Mouse (Mus musculus) hindbrain, embryonic 15.5 days (tissue): ENCODE measurements at regions not wholly inside any gene's neighbourhood (a gene's known extent, or its start where the extent isn't known, plus 50 kb on each side); places are given as distances from the start of the nearest gene placed in this dataset.

Experiments used
- ATAC-seq: fragments of 200-750 bp; cut with Nextera tagmentation; 2 replicates; pipeline ENCODE4 v1.8.0; 2017; ENCODE audit warnings: low read depth, moderate number of reproducible peaks, moderate TSS enrichment; ENCODE audit not compliant: low FRiP score
- H3K27ac ChIP-seq: fragments of 300-500 bp; sonication (generic); replicated peaks from 2 replicates; pipeline ENCODE4 v1.5.1; 2015; ENCODE audit warnings: mild to moderate bottlenecking, inconsistent platforms
- H3K27me3 ChIP-seq: fragments of 300-500 bp; sonication (generic); 2 replicates; pipeline ENCODE4 v1.6.1; 2015; ENCODE audit warnings: control low read depth, inconsistent platforms
- H3K36me3 ChIP-seq: fragments of 300-500 bp; sonication (generic); 2 replicates; pipeline ENCODE4 v1.6.1; 2015; ENCODE audit warnings: control low read depth, inconsistent platforms
- H3K4me1 ChIP-seq: fragments of 300-500 bp; sonication (generic); replicated peaks from 2 replicates; pipeline ENCODE4 v1.6.1; 2015; ENCODE audit warnings: control low read depth, inconsistent platforms
- H3K4me2 ChIP-seq: fragments of 300-500 bp; sonication (generic); 2 replicates; pipeline ENCODE4 v1.6.1; 2015; ENCODE audit warnings: moderate library complexity, mild to moderate bottlenecking, inconsistent platforms
- H3K4me3 ChIP-seq: fragments of 300-500 bp; sonication (generic); 2 replicates; pipeline ENCODE4 v1.5.1; 2015; ENCODE audit warnings: mild to moderate bottlenecking, inconsistent platforms
- H3K9ac ChIP-seq: fragments of 300-500 bp; sonication (generic); 2 replicates; pipeline ENCODE4 v1.6.1; 2015; ENCODE audit warnings: inconsistent platforms
- H3K9me3 ChIP-seq: fragments of 300-500 bp; sonication (generic); 2 replicates; pipeline ENCODE4 v1.6.1; 2016; ENCODE audit warnings: control low read depth, inconsistent platforms
- WGBS: fragments of 180-500 bp; shearing (Covaris S2); methylation state at CpG from one replicate; pipeline ENCODE4 v1.1.7; 2015; 5-methylcytosine and 5-hydroxymethylcytosine counted together

DNA sequence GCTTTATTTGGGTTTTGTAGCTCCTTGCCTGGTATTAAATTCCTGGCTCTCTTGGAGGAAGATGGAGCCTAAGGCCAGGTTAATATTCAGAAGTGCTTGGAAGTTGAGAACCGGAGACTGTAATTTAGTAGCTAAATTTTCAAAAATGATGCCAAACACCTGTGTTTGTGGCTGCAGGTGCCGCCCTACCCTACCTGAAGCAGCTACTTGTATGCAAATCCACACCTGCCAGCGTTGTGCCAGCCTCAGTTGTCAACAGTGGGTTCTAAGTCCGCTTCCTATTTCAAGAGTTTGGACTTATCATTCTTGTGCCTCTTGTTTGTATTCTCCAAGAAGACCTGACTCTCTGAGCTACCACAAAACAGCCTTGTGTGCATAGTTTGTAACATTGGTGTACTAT, 92.7 kb upstream of the Pik3r1 start:
- Histone ChIP-seq H3K9me3 (no peaks in the 10 kb centered on the region), H3K4me2 (no peak overlapping the region), H3K27ac (no peak overlapping the region), H3K9ac (no peak overlapping the region), H3K4me3 (no peak overlapping the region), H3K36me3 (no peaks in the 10 kb centered on the region), H3K27me3 (no peaks in the 10 kb centered on the region), H3K4me1 (no peaks in the 10 kb centered on the region)
- WGBS, result 92% methylated on average over 4 of the region's 4 CpGs
- no peak for ATAC-seq

DNA sequence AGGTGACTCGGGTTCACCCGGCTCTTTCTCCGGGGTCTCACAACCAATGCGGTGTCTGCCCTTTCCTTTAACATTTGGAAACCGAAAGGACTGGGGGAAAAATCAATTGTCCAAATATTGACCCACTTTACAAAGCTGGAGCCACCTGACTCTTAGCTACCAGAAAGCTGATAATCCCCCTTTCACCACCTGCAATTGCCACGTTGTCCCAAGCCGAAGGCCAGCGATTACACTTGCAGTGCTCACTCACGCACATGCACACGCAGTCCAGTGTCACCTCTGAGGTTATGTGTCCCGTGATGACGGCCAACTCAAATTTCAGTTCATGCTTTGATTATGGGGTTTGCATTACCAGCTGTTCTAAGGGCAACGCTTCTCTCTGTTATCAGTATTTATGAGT, 94.0 kb upstream of the Pik3r1 start:
- Histone ChIP-seq H3K4me2 (no peak overlapping the region), H3K4me1 (no peaks in the 10 kb centered on the region), H3K27ac (no peak overlapping the region), H3K9ac (no peak overlapping the region), H3K27me3 (no peaks in the 10 kb centered on the region), H3K9me3 (no peaks in the 10 kb centered on the region), H3K36me3 (no peaks in the 10 kb centered on the region), H3K4me3 (no peak overlapping the region)
- 92% methylated on average over 13 of the region's 13 CpGs for WGBS
- no peak for ATAC-seq

DNA sequence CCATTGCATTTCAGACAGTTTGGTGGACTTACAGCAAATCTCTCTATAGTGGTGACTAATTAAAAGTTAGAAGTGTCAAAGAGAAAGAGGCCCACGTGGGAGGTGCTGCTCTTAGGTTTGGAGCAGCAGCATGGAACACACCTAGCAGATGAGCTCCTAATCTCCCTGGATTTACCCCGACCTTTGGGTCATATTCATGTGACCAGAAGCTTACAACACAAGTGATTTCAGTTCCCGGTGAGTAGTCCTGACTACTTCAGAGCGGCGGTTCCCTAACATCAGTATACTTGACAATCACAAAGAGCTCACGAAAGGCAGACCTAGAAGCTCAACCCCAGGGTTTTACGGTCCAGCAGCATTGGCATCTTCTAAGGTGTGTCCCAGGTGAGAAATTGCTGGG, 95.0 kb upstream of the Pik3r1 start:
- ATAC-seq, result no peak
- 90% methylated on average over 7 of the region's 7 CpGs for WGBS
- H3K4me2 ChIP-seq, result no peak overlapping the region

DNA sequence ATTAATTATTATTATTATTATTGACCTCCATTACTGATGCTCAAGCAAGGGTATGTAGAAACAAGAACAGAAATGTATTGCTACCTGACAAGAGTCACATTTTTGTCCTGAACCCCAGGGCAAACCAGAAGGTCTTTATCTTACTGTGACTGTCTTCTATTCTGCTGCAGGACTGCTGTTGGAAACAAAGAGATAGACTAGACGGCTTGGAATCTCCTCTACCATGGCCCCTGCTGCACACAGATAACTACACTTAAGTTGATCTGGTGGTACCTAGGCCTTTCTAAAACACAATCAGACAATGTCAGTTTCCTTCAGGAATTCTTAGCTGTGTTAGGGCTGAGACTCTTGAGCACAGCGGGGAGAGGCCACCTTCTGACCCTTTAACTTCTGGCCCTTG, 95.6 kb upstream of the Pik3r1 start:
- 86% methylated on average over 2 of the region's 2 CpGs for WGBS
- Histone ChIP-seq H3K36me3 (no peaks in the 10 kb centered on the region), H3K4me1 (no peaks in the 10 kb centered on the region), H3K27me3 (no peaks in the 10 kb centered on the region), H3K4me2 (no peak overlapping the region), H3K4me3 (no peak overlapping the region), H3K9me3 (no peaks in the 10 kb centered on the region), H3K27ac (no peak overlapping the region), H3K9ac (no peak overlapping the region)
- no peak for ATAC-seq

More for the DNA sequence above, 95.0 kb upstream of the Pik3r1 start:
- Histone ChIP-seq H3K9ac (no peak overlapping the region), H3K36me3 (no peaks in the 10 kb centered on the region), H3K27ac (no peak overlapping the region), H3K9me3 (no peaks in the 10 kb centered on the region), H3K4me3 (no peak overlapping the region), H3K27me3 (no peaks in the 10 kb centered on the region), H3K4me1 (no peaks in the 10 kb centered on the region)

DNA sequence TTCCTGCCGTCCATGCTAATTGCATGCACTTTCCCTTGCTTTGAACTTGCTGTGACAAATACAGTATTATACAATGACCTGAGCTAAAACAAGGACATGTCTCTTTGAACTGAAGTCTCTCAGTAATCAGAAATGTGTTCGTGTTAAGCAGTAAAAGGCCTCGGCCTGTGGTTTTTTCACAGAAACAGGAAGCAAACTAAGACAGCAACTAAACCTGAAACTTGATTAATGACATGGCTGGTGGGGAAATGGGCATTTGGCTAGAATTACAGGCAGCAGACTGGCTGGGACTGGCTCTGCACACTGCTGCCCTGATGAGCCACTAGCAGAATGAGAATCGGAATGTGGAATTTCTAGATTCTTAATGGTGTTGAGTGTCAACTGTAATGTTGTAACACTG, 98.8 kb upstream of the Pik3r1 start:
- H3K4me1 ChIP-seq, result no peaks in the 10 kb centered on the region
- WGBS, result 65% methylated on average over 4 of the region's 4 CpGs
- H3K27ac ChIP-seq, result no peak overlapping the region
- no peaks in the 10 kb centered on the region for H3K36me3 ChIP-seq
- no peak overlapping the region for H3K4me3 ChIP-seq
- H3K27me3 ChIP-seq, result no peaks in the 10 kb centered on the region
- ATAC-seq, result no peak
- no peak overlapping the region for H3K9ac ChIP-seq
- H3K9me3 ChIP-seq, result no peaks in the 10 kb centered on the region
- no peak overlapping the region for H3K4me2 ChIP-seq

DNA sequence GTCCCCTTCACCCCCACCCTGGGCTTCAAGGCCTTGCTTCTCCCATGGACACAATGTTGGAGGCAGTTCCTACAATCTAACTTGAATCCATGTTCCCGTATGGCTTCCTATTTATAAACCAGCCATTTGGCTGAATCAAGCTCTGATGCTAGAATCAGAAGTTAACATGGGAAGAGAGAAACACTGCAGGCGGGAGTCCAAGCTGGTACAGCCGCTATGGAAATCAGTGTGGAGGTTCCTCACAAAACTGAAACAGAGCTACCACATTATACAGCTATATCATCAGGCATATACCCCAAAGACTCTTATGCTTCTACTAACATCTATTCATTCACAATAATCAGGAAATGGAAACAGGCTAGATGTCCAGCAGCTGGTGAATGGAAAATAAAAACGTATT, 106.7 kb upstream of the Pik3r1 start:
- WGBS, result 93% methylated on average over 4 of the region's 4 CpGs
- Histone ChIP-seq H3K27me3 (no peaks in the 10 kb centered on the region), H3K4me3 (no peak overlapping the region), H3K4me2 (no peak overlapping the region), H3K36me3 (no peaks in the 10 kb centered on the region), H3K4me1 (no peaks in the 10 kb centered on the region), H3K27ac (no peak overlapping the region), H3K9ac (no peak overlapping the region), H3K9me3 (no peaks in the 10 kb centered on the region)
- no peak for ATAC-seq

DNA sequence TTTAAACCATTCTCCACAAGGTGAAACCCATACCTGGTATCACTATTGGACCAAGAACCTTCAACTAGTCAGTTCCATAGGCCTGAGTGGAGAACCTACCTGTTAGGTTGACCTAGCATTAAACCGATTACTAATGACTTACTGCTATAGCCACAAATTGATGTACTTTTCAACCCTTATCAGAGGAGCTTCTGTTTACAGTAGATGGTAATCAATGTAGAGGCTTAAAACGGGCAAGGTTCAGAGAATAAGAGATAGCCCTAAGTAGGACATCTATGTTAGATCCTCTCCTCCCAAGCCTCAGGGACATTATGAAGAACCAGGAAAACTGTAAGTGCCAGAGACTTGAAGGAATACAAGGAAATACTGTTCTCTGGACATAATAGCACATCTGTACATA, 108.1 kb upstream of the Pik3r1 start:
- no peak overlapping the region for H3K4me2 ChIP-seq
- H3K4me3 ChIP-seq, result no peak overlapping the region
- no peaks in the 10 kb centered on the region for H3K4me1 ChIP-seq
- no peaks in the 10 kb centered on the region for H3K36me3 ChIP-seq
- WGBS, result 95% methylated on average over 2 of the region's 2 CpGs
- no peak overlapping the region for H3K27ac ChIP-seq
- H3K27me3 ChIP-seq, result no peaks in the 10 kb centered on the region
- ATAC-seq, result no peak
- H3K9me3 ChIP-seq, result no peaks in the 10 kb centered on the region
- H3K9ac ChIP-seq, result no peak overlapping the region

DNA sequence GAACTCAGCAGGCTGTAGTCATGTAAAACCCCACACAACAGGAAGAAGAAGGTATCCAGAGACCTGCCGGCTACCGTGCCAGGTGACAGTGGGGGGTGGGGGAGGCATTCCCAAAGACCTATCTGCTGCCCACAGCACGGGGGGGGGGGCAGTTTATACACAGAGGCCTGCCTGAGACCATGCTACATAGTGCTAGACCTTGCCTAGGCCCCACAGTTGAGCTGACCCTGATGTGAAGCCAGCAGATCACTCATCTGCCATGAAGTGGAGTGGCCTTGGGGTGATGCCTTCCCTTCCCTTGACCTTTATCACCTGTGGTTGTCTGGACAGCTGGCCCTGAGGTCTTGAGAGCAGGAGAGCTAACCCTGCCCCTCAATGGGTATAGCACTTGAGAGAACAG, 108.6 kb upstream of the Pik3r1 start:
- WGBS, result 75% methylated on average over 3 of the region's 3 CpGs
- no peaks in the 10 kb centered on the region for H3K9me3 ChIP-seq
- no peaks in the 10 kb centered on the region for H3K36me3 ChIP-seq
- no peaks in the 10 kb centered on the region for H3K4me1 ChIP-seq
- H3K4me3 ChIP-seq, result no peak overlapping the region
- H3K27ac ChIP-seq, result no peak overlapping the region
- H3K9ac ChIP-seq, result no peak overlapping the region
- H3K27me3 ChIP-seq, result no peaks in the 10 kb centered on the region
- no peak overlapping the region for H3K4me2 ChIP-seq
- no peak for ATAC-seq

DNA sequence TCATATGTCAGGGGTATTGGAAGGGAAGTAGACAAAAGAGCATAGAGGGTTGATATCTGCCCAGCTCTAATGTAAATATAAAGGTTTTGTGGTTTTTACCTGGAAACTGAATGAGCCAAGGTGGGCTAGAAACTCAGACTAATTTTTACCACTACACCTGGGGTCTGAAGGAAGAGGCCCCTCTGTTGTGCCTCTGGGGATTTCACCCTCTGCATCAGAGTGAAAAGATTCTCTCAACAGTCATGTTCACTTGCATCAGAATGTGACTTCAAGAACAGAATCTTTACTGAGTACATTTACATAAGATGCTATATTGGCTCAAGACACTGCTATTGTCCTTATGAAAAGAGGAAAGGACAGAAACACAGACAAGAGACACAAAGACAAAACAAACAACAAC, 110.2 kb upstream of the Pik3r1 start:
- no peak for ATAC-seq
- no peaks in the 10 kb centered on the region for H3K4me1 ChIP-seq

DNA sequence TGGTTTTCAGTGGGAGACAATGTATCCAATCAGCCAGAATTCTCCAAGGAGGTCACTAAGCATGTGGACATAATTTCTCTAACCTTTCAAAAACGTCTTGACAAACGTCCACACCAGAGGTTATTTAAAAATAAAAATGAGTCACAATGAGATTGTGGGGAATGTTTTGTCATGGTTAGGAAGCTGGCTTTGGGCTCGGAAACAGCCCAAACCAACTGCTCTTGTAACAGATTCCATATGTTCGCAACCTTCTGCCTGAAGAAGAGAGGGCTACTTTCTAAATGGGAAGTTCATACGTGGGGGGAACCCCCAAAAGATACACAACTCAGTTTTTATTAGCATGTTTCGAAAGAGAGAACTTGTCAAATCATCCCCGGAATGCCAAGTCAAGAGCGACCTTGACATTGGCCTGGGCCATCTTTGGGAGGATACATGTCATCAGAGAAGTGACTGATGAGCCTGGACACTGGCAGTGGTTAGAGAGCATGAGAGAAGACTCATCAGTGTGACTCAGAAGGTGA, 111.6 kb upstream of the Pik3r1 start:
- Histone ChIP-seq H3K4me3 (no peak overlapping the region), H3K4me1 (no peaks in the 10 kb centered on the region), H3K4me2 (no peak overlapping the region), H3K36me3 (no peaks in the 10 kb centered on the region), H3K27me3 (no peaks in the 10 kb centered on the region), H3K27ac (no peak overlapping the region), H3K9me3 (no peaks in the 10 kb centered on the region), H3K9ac (no peak overlapping the region)
- ATAC-seq, result no peak
- WGBS, result 86% methylated on average over 8 of the region's 8 CpGs

More for the DNA sequence above, 110.2 kb upstream of the Pik3r1 start:
- Histone ChIP-seq H3K4me2 (no peak overlapping the region), H3K36me3 (no peaks in the 10 kb centered on the region), H3K27ac (no peak overlapping the region), H3K27me3 (no peaks in the 10 kb centered on the region), H3K9me3 (no peaks in the 10 kb centered on the region), H3K9ac (no peak overlapping the region), H3K4me3 (no peak overlapping the region)

DNA sequence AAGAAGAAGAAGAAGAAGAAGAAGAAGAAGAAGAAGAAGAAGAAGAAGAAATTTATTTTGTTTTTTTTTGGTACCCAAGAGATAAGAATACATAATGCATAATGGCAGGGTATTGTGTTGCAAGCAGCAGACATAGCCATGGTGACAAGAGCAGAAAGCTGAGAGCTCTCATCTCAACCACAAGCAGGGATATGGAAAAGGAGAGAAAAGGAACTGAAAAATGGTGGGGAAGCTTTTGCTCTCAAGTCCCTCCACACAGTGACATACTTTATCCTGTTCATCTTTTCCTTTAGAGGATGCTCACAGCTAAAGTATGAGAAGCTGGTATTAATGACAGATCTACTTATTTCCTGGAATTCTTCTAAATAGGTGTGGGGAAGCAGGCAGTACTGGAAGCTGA, 115.2 kb upstream of the Pik3r1 start:
- H3K27ac ChIP-seq, result no peak overlapping the region
- ATAC-seq, result no peak
- H3K9me3 ChIP-seq, result no peaks in the 10 kb centered on the region
- no peaks in the 10 kb centered on the region for H3K36me3 ChIP-seq
- no peak overlapping the region for H3K4me2 ChIP-seq
- no peak overlapping the region for H3K4me3 ChIP-seq
- H3K27me3 ChIP-seq, result no peaks in the 10 kb centered on the region
- no peaks in the 10 kb centered on the region for H3K4me1 ChIP-seq
- no peak overlapping the region for H3K9ac ChIP-seq

DNA sequence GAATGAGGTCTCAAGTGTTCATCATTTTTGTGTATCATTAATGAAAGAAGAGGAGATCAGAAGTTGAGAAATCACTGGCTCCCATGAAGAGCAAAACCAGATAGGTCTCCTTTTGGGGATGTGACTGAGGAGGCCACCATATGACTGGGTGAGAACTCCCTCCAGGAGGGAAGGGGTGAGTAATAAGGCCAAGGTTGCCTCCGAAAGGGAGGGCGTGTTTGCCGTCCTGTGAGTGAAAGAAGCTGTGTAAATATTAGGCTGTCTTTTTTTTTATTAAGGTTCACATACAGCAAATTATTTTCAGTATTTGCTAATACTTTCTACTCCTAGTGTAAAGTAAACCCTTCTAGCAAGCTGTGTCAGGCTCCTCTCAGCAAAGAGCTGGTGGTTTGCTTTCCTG, 116.7 kb upstream of the Pik3r1 start:
- Histone ChIP-seq H3K9me3 (no peaks in the 10 kb centered on the region), H3K9ac (no peak overlapping the region), H3K36me3 (no peaks in the 10 kb centered on the region), H3K4me2 (no peak overlapping the region), H3K27me3 (no peaks in the 10 kb centered on the region), H3K27ac (no peak overlapping the region), H3K4me3 (no peak overlapping the region), H3K4me1 (no peaks in the 10 kb centered on the region)
- 92% methylated on average over 3 of the region's 3 CpGs for WGBS
- ATAC-seq, result no peak

DNA sequence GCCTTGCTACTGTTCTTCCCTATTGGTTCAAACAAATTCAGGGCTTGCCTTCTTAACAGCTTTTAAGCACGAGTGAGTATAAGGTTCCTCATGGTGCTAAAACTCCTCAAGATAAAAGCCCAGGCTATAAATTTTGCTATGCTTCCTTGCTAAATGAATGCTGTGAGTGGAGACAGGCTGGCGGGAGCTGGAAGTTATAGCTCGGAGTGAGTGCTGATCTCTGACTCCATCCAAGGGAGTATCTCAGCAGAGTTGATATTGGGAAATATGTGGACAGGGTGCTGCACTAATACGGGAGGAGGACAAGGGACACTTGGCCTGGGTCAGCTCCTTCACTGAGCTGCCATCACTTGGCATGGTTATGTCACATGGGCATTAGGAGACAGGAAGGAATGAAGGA, 123.5 kb upstream of the Pik3r1 start:
- H3K27ac ChIP-seq, result no peak overlapping the region
- H3K4me1 ChIP-seq, result no peaks in the 10 kb centered on the region
- 86% methylated on average over 4 of the region's 4 CpGs for WGBS
- no peak overlapping the region for H3K4me3 ChIP-seq
- H3K9ac ChIP-seq, result no peak overlapping the region
- no peaks in the 10 kb centered on the region for H3K9me3 ChIP-seq
- H3K4me2 ChIP-seq, result no peak overlapping the region
- H3K36me3 ChIP-seq, result no peaks in the 10 kb centered on the region
- ATAC-seq, result no peak
- no peaks in the 10 kb centered on the region for H3K27me3 ChIP-seq
